Mouse (Mus musculus): ENCODE measurements at regions not wholly inside any gene's neighbourhood (a gene's known extent, or its start where the extent isn't known, plus 50 kb on each side); places are given as distances from the start of the nearest gene placed in this dataset.
"Not testable (repeated sequence)": the region's sequence is repeated elsewhere in the genome, so short reads cannot be mapped to it uniquely, and the experiment has no call there.

DNA sequence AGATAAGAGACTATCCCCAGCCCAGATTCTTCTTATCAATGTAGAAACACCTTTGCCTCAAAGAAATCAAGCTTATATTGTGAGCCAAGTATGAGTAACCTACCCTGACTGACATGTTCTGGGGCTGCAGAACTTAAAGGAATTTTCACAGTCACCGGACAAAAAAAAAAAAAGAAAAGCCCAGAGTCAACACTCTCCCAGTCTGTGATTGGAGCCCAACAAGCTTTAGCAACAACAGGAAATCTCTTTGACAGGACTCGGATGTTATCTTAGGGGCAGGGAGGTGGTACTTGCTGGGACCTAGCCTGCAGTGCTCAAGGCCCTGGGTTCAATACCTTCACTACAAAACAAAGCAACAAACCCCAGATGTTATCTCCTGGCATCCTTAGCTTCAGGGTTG, 114.2 kb downstream of the Nectin1 start:
- DNase-seq: no peak

GRCm38 (mm10) chr9:43858761-43859160, 115.0 kb downstream of the Nectin1 start:
- DNase-seq: no peak

GRCm38 (mm10) chr9:43860264-43860663, 116.5 kb downstream of the Nectin1 start:
- no peak for DNase-seq

DNA sequence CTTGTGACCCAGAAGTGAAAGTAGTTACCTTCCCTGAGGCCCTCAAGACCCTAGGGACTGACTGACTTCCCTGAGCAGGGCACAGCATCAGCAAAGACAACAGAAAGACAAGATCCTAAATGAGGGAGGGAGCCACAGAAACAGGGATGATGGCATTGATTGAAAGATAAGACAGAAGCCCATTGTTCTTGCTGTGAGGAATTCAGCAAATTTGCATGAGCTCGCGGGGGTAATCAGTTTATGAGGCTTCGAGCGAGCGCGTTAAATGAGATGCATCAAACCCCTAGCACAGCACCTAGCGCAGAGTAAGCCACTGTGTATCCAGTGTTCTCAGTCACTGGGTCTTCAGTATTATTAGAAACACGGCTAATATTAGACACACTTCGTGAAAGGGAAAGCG, 117.6 kb downstream of the Nectin1 start:
- DNase-seq: no peak

DNA sequence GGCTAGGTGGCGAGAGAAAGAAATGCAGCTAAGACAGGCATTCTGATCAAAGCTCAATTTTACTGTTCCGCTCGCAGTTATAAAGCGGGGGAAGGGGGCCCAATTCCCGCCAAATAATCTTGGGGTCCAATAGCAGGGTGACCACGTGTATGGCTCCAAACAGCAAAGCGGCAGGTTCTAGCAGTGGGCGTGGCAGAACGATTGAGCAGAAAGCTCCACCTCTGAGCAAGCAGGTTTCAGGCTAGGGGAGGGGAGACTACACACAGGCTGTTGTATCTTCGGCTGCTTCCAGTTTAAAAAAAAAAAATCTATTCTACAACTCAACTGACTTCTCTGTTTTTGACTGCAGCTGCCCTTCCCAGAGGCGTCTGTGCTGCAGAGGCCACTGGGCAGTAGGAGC, 118.2 kb downstream of the Nectin1 start:
- DNase-seq: not testable (repeated sequence)

- peak; percentile 13 for DNase-seq
Measured at GRCm38 (mm10) chr9:43863609-43864397, 120.0 kb downstream of the Nectin1 start.

DNA sequence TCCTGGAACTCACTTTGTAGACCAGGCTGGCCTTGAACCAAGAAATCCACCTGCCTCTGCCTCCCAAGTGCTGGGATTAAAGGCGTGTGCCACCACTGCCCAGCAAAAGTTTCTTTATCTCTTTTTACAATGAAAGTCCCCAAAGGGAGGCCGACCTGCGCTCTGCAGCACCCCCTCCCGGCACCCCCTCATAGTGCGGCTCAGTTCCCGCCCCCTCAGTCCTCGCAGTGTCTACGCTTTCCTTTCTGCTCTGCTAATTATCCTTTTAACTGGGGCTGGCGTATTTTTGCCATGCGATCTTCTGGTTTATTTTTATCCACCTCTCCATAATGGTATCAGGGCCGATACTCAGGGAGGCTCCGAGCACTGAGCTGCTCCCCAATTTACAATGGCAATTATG, 123.0 kb downstream of the Nectin1 start:
- no peak for DNase-seq

DNA sequence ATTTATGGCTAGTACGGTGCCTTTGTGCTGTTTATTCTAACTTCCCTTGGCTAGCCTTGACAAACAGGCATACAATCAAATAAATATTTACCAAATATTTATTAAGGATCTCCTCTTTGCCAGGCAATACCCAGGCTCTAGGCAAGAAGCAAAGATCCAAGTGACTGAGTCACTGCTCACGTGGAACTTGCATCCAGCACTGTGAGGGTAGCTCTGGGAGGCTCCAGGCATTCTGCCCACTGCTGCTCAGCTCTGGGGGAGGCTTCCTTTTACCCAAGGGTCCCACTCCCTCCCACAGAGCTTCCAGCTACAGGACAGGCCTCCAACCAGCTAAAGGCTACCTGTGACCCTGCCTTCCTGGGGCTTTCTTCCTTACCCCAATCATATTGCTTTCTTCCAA, 130.1 kb downstream of the Nectin1 start:
- no peak for DNase-seq

DNA sequence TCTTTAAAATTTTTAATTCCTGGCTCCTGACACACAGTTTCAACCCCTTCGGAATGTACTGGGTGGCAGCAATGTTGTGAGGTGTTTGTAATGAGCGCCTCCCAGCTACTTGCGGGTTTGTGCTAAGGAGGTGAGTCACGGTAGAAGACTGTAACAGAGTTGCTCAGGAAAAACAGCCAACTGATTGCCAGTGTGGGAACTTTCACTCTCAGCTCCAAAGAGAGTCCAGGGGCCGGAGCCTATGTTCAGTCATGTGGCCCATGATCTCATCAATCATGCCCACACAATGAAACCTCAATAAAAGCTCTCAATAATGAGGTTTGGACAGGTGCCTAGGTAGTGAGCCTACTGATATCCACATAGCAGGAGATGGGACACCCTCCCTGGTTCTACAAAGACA, 130.5 kb downstream of the Nectin1 start:
- no peak for DNase-seq

DNA sequence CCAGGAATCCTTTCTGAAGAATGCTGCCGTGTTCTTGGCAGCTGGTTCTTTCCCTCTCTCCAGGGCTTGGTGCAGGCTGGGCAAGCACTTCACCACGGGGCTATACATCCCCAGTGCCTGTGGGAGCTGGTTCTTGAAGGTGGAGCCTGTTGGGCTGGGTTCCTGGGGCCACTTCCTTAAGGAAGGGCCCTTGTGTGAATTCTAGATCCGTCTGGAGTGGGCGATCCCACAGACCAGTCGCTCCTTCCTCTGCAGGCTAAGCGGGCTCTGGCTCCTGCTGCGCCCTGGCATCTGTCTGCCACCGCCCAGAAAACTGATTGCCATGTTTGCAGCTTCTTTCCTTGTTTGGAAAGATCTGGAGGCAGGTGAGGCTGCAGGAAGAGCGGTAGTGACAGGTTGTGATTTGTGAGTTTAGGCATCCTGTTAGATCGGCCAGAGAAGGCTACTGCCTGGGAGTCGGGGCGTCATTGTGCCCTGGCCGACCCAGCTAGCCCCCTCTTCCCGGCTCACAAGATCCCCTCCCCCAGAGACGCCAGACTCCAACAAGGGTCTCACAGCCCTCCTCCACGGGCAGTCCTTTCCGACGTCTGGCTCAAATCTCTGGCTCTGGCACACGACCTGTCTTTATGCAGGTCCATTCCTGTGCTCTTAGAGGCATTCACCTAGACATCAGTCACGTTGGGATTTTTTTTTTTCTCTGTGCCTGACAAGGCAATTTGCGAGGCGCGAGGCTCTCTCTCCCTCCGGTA, 135.6 kb downstream of the Nectin1 start:
- DNase-seq: no peak

GRCm38 (mm10) chr9:43879969-43880396, 136.2 kb downstream of the Nectin1 start:
- no peak for DNase-seq

DNA sequence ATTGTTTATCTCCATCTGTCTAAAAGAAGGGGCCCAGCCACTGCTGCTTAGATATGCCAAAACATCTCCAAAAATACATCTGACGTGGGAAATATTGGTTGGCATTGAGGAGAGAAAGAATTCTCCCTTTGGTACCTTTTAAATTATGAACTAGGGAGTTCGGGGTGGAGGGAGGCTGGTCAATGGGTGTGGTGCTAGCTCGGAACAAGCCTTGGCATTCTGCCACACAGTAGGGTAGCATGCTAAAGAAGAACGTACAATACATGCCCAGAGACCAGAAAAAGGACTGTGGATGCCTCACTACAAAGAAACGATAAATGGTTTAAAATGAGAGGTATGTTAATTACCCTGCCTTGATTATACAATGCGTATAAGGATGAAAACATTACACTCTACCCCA, 149.3 kb downstream of the Nectin1 start:
- no peak for DNase-seq

GRCm38 (mm10) chr9:43899239-43899638, 143.9 kb upstream of the Thy1 start:
- DNase-seq: no peak

DNA sequence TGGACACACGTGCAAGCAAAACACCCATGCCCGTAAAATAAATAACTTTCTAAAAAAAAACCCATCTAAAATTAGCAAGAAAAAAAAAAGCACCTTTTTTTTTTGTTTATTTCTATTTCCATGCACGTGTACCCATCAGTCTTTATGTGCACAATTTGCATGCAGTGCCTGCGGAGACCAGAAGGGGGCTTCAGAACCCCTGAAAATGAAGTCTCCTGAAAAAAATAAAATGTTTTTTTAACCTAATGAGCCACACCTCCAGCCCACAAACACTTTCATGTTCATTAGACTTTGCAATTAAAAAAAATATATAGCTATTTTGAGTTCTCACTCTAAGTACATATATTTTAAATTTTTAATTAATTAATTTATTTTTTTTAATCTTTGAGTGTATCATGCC, 134.9 kb upstream of the Thy1 start:
- DNase-seq: no peak

DNA sequence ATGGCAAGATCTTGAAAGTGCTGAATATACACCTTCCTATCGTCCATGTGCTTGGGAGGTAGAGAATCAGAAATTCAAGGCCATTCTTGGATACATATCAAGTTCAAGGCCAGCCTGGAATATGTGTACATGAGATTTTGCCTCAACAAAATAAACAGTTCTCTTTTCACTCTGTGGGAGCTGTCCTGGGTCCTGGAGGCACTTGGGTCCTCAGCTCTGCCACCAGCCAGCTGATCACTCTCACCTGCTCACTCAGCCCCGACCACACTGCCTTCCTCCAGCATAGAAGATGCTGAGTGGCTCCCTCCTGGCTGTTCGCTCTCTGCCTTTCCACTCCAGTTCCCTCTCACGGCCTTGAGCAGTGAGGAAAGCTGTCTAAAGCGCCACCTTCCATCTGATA, 128.2 kb upstream of the Thy1 start:
- no peak for DNase-seq

DNA sequence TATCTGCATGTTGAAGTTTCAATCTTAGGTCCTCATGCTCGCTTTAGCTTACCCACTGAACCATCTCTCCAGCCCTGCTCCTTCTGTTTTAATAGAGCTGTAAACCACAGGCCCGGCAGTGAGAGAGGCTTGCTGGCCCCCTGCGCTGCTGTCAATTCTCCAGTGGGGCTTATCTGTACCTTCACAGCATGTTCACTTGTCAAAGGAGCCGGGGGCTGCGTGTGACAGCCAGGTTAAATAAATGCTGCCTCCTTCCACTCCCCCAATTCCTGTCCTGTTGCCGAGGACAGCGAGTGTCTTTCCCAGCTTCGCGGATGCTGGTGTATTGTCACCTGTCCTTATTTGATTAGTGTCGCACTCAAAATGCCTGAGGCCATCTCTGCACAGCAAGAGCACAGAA, 125.7 kb upstream of the Thy1 start:
- no peak for DNase-seq

GRCm38 (mm10) chr9:43919010-43919409, 124.2 kb upstream of the Thy1 start:
- DNase-seq: no peak

- peak; percentile 41 for DNase-seq
Measured at GRCm38 (mm10) chr9:43920053-43920754, 123.0 kb upstream of the Thy1 start.

- DNase-seq: no peak
Measured at GRCm38 (mm10) chr9:43922231-43922630, 121.0 kb upstream of the Thy1 start.

DNA sequence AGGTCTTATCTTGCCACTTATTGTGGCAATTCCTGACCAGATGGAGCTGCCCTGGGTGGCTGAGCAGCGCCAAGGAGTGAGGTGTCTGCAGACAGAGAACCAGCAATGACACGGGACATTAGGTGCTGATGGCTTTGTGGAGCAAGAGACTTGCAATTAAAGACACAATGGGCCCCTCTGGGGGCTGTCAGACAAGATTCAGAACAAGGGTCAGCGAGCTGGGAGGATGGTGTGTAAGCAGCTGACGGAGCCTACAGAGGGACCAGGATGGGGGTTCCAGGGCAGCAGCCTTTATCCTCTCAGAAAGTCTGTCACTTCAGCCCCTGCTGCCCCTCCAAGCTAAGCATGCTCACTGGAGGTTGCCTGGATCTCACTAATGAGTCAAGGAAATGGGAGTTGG, 120.1 kb upstream of the Thy1 start:
- no peak for DNase-seq

DNA sequence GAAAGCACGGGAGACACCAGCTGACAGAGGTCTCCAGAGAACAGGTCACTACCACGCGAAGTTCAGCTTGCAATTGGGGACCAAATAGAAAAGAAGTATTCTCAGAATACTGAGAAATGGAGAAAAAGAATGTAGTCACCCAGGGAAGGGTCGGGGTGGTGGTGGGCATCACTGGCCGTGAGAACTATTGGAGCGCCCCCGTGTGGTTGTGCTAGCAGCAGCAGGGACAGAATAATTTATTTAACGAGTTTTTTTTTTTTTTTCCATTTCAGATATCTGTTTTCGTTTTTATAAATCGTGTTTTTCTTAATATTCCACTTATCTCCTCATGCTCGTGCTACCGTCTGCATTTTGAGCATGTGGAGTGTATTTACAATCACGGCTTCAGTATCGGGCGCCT, 118.4 kb upstream of the Thy1 start:
- DNase-seq: no peak

GRCm38 (mm10) chr9:43929312-43930036, 113.7 kb upstream of the Thy1 start:
- DNase-seq: no peak

DNA sequence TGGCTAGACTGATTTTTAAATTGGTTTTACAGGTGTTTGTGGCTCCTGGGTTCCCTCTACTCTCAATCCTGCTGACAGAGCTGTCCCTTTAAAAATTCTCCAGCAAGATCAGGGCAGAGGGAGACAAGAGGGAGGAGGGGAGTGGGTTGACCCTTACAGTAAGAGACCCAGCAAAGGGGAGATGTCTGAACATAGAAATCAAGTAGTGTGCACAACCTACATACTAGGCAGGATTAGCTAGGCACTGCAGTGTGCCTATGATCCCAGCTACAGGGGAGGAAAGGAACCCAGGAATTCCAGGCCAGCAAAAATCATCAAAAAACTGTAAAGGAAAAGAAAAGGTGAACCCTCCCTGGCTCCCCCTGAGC, 113.2 kb upstream of the Thy1 start:
- DNase-seq: no peak
